8 mouse cellular contexts compared by ENCODE assay signal in the genomic region with DNA sequence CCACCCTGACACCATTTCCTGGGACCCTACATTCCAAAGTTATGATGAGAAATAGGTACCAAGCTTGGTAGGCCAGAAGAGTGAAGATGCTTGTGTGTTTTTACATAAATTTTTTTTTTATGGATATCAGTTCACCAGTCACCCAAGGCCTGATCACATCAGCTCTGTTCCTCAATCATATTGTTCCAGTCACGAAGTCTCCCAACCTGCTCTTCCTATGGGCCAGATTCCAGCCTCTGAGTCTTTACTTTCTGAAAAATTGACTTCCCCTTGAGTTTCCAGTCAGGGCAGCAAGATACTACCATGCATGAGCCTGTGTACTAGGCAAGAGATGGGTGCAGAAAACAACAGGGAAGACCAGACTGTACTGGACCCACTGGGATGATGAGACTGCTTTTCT. TPM values are rescaled to one million over a fixed set of nuclear protein-coding genes. Genes with fewer than 3 reads are reported as not detected.
DNase-seq lines count a peak whose midpoint lies in the region; ATAC-seq and TF ChIP-seq lines count a peak whose summit lies in the region.

TSS of gene Hnrnpm (minus strand) at position 101 of the 400 bp plus-strand sequence.

- H3K36me3 ChIP-seq in hindbrain, postnatal 0 days (ENCODE audit: insufficient read depth, low read length) = peaks cover 5% of the 10 kb centered on the region; the same call in 1 of the 2 replicates

- TF ChIP-seq CTCF in gastrocnemius, adult 2 months (IDR thresholded peaks at IDR 0.05) = no peak
- TF ChIP-seq CTCF in hindbrain, postnatal 0 days (IDR thresholded peaks at IDR 0.05; ENCODE audit: low read depth) = no peak

- peaks cover 15% of the 10 kb centered on the region; the same call in 1 of the 2 replicates for H3K4me1 ChIP-seq in hindbrain, postnatal 0 days (ENCODE audit: insufficient read depth, low read length)

- no peaks in the 10 kb centered on the region for H3K9me3 ChIP-seq in hindbrain, postnatal 0 days (ENCODE audit: low read length)

- DNase-seq in heart, adult 18-20 months = no peak
- no peak for DNase-seq in heart, adult 9 months (ENCODE audit: low spot score in 2 of 2)
- DNase-seq in adrenal gland, adult 8-10 months = no peak
- DNase-seq in gastrocnemius, adult 2 months = no peak
- no peak for DNase-seq in hindbrain, postnatal 0 days (ENCODE audit: low spot score)
- no peak for DNase-seq in ovary, postnatal 14 days (ENCODE audit: low spot score)
- no peak for DNase-seq in kidney, adult 9 months

- WGBS in hindbrain, postnatal 0 days = 94% methylated on average over 1 of the region's 1 CpGs

- peak within 1 kb of the TSS; percentile 97 for H3K9ac ChIP-seq in hindbrain, postnatal 0 days (replicated peaks; ENCODE audit: low read length)

- ATAC-seq in hindbrain, postnatal 0 days = no peak
- no peak for ATAC-seq in megakaryocyte, adult 5-6 weeks (ENCODE audit: poor library complexity, severe bottlenecking)

- H3K4me3 ChIP-seq in gastrocnemius, adult 2 months = peak within 1 kb of the TSS; percentile 76
- peak within 1 kb of the TSS; percentile 91 for H3K4me3 ChIP-seq in hindbrain, postnatal 0 days (ENCODE audit: low read length)

- H3K27ac ChIP-seq in gastrocnemius, adult 2 months = peak within 1 kb of the TSS; percentile 95
- H3K27ac ChIP-seq in hindbrain, postnatal 0 days = peak within 1 kb of the TSS; percentile 97

- peak within 1 kb of the TSS; percentile 97 for H3K4me2 ChIP-seq in hindbrain, postnatal 0 days (ENCODE audit: low read depth, low read length)

- no peaks in the 10 kb centered on the region for H3K27me3 ChIP-seq in hindbrain, postnatal 0 days (ENCODE audit: insufficient read depth, low read length)

- intact Hi-C loops in gastrocnemius, adult 2 months (cut with DNase I) = no loop called here

RNA-seq across cellular contexts. Expression of gene Hnrnpm, which starts in this region (rescaled TPM):
- 10 to 100 TPM; 89.0 to 93.4 TPM for total RNA-seq in heart, adult 18-20 months (2021)
- 100 to 1,000 TPM; 130 to 158 (median 141) TPM for total RNA-seq in adrenal gland, adult 8-10 months (2022)
- total RNA-seq in gastrocnemius, adult 2 months (2021) = 10 to 100 TPM; 79.1 to 95.6 TPM
- 49.2 and 55.7 TPM in 2 replicates for total RNA-seq in hindbrain, postnatal 0 days (2014; rRNA removed)
- polyA plus RNA-seq in hindbrain, postnatal 0 days (2015; fragmentation: Nextera tagmentation; extraction: Ambion mirVana) = 124 and 133 TPM in 2 replicates
- 362 and 391 TPM in 2 replicates for total RNA-seq in megakaryocyte, adult 5-6 weeks (2015)
- total RNA-seq in megakaryocyte, adult 5-6 weeks (2017) = 264 and 265 TPM in 2 replicates
